Mouse (Mus musculus): ENCODE results near the gene Lkaaear1.

DNA sequence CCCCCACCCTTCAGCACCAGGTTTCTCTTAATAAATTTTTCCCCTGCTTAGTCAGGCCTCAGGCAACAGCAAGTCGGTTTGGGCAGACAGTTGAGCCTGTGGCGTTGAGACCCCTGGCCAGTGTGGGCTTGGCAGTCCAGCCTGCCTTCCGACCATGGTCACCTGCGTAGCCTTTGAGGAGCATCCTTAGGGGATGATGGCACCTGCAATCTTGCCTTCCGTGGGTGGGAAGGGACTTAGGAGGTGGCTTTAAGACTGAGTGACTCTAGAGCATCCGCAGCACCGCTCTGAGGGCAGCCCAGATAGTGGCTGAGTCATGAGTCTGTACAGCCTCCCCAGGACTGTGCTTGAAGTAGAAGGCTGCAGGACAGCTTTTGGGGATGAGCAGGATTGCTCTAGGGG lies 17.5 kb downstream of the Lkaaear1 start:
- TF ChIP-seq CTCF (IDR thresholded peaks at IDR 0.05; ENCODE audit: control insufficient read depth, insufficient read depth, insufficient read length) (no peak), MYOG (IDR thresholded peaks at IDR 0.05; ENCODE audit: control insufficient read depth, extremely low read depth, insufficient read length) (no peak)

Measured in C2C12 (cell line).